Mouse (Mus musculus) testis, adult 2 months (tissue): ENCODE measurements around the gene 1700019D03Rik.

ENCODE experiments used
- CTCF ChIP-seq: fragments of 200-500 bp; IDR thresholded peaks from 2 replicates; pipeline ENCODE4 v1.5.1; 2012; ENCODE audit warnings: low read depth, mild to moderate bottlenecking, inconsistent platforms, low read length, moderate library complexity; ENCODE audit not compliant: control insufficient read depth, insufficient read depth, insufficient replicate concordance
- POLR2A ChIP-seq: fragments of 200-500 bp; IDR thresholded peaks from 2 replicates; pipeline ENCODE4 v1.6.1; 2012; ENCODE audit warnings: low read depth, mild to moderate bottlenecking, inconsistent platforms, low read length, moderate library complexity; ENCODE audit not compliant: control insufficient read depth

- no peak for TF ChIP-seq POLR2A
- no peak for TF ChIP-seq CTCF
Measured at GRCm38 (mm10) chr1:53037443-53037871, 17.5 kb upstream of the 1700019D03Rik start.
